Mouse (Mus musculus) heart, embryonic 15.5 days (tissue): ENCODE results near the gene Olfr391-ps. TPM values are rescaled to one million over a fixed set of nuclear protein-coding genes. Genes with fewer than 3 reads are reported as not detected.

Experiments
- ATAC-seq: fragments of 200-750 bp; cut with Nextera tagmentation; replicated peaks from 2 replicates; pipeline ENCODE4 v1.8.0; 2017; ENCODE audit warnings: low read depth, moderate TSS enrichment; ENCODE audit not compliant: insufficient number of reproducible peaks, insufficient read depth, low FRiP score
- H3K27ac ChIP-seq: fragments of 300-500 bp; sonication (generic); 2 replicates; pipeline ENCODE4 v1.5.1; 2015; ENCODE audit warnings: mild to moderate bottlenecking, inconsistent platforms
- H3K27me3 ChIP-seq: fragments of 300-500 bp; sonication (generic); 2 replicates; pipeline ENCODE4 v1.6.1; 2015; ENCODE audit warnings: inconsistent platforms
- H3K36me3 ChIP-seq: fragments of 300-500 bp; sonication (generic); 2 replicates; pipeline ENCODE4 v1.6.1; 2015; ENCODE audit warnings: mild to moderate bottlenecking, inconsistent platforms
- H3K4me1 ChIP-seq: fragments of 300-500 bp; sonication (generic); replicated peaks from 2 replicates; pipeline ENCODE4 v1.6.1; 2015; ENCODE audit warnings: inconsistent platforms
- H3K4me2 ChIP-seq: fragments of 300-500 bp; sonication (generic); 2 replicates; pipeline ENCODE4 v1.6.1; 2015; ENCODE audit warnings: inconsistent platforms, mild to moderate bottlenecking, moderate library complexity
- H3K4me3 ChIP-seq: fragments of 300-500 bp; sonication (generic); 2 replicates; pipeline ENCODE4 v1.5.1; 2015; ENCODE audit warnings: mild to moderate bottlenecking, inconsistent platforms
- H3K9ac ChIP-seq: fragments of 300-500 bp; sonication (generic); 2 replicates; pipeline ENCODE4 v1.6.1; 2015; ENCODE audit warnings: mild to moderate bottlenecking, inconsistent platforms
- H3K9me3 ChIP-seq: fragments of 300-500 bp; sonication (generic); replicated peaks from 2 replicates; pipeline ENCODE4 v1.6.1; 2016; ENCODE audit warnings: inconsistent platforms
- WGBS: fragments of 180-500 bp; shearing (Covaris S2); methylation state at CpG from one replicate; pipeline ENCODE4 v1.1.7; 2015; ENCODE audit warnings: mixed read lengths; 5-methylcytosine and 5-hydroxymethylcytosine counted together
- polyA plus RNA-seq: library from polyadenylated mRNA; unstranded; fragments of >200 nt; fragmentation: Nextera tagmentation; extraction: Ambion mirVana; gene quantifications from 2 replicates; pipeline ENCODE4 v1.2.1, GENCODE M21; 2015

The Olfr391-ps gene
- not detected in 2 replicates for polyA plus RNA-seq

DNA sequence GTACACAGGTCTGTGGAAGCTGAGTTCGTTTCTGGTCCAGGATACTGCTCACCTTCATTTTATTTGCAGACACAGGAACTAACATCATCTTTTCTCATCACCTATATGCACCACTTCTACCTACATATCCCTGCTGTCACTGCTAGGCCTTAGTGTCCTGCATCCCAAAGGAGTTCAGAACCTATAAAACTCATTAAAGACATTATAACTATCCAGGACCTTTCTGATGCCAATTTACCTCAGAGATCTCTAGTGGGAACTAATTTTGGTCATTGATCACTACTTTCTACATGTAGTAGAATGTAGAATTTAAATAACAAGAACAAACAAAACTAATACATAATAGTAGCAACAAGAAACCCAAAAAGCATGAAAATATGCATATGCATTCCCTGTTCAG is at the start of gene Olfr391-ps:
Gene Olfr391-ps (minus strand): TSS at position 101 of the 400 bp plus-strand sequence.
- Histone ChIP-seq H3K27ac (no peak within 1 kb of the TSS), H3K9me3 (no peaks in the 10 kb centered on the region), H3K4me3 (no peak within 1 kb of the TSS), H3K36me3 (no peaks in the 10 kb centered on the region), H3K9ac (no peak within 1 kb of the TSS), H3K4me2 (no peak within 1 kb of the TSS), H3K4me1 (no peaks in the 10 kb centered on the region), H3K27me3 (no peaks in the 10 kb centered on the region)
- 41% methylated on average over 1 of the region's 1 CpGs for WGBS
- ATAC-seq: no peak

- Histone ChIP-seq H3K4me3 (no peak within 1 kb of the TSS), H3K9ac (no peak within 1 kb of the TSS), H3K4me1 (no peaks in the 10 kb centered on the region), H3K27me3 (no peaks in the 10 kb centered on the region), H3K4me2 (no peak within 1 kb of the TSS), H3K36me3 (no peaks in the 10 kb centered on the region), H3K27ac (no peak within 1 kb of the TSS), H3K9me3 (no peaks in the 10 kb centered on the region)
- no peak for ATAC-seq
These were observed 48.5 kb upstream of the Olfr391-ps start, which contains the start of gene Olfr393 for GRCm38 (mm10) chr11:73851354-73851753. Gene Olfr393, minus strand, starts transcription at chr11:73851454.

DNA sequence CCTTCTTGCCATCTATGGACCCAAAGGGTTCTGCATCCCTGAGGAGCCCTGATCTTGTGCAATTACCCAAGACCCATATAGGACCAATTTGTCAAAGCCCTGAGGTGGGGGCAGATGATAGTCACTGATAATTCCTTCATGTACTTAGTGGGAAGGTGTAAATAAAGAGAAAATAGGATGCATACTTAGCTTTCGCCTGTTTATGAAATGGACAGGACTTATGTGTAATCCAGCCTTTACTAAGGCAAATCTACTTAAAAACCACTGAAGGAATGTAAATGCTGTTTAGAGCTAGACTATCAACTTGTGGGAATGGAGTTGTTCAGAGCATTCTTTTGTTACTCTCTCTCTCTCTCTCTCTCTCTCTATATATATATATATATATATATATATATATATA is 14.1 kb upstream of the Olfr391-ps start, which contains the start of gene Olfr392:
Gene Olfr392 (minus strand): TSS at position 101 of the 400 bp plus-strand sequence.
- ATAC-seq: no peak
- Histone ChIP-seq H3K4me2 (no peak within 1 kb of the TSS), H3K9ac (no peak within 1 kb of the TSS), H3K36me3 (no peaks in the 10 kb centered on the region), H3K4me3 (no peak within 1 kb of the TSS), H3K27me3 (no peaks in the 10 kb centered on the region), H3K4me1 (no peaks in the 10 kb centered on the region), H3K9me3 (no peaks in the 10 kb centered on the region), H3K27ac (no peak within 1 kb of the TSS)
- WGBS: 84% methylated on average over 1 of the region's 1 CpGs

- no peak for ATAC-seq
- 59% methylated on average over 1 of the region's 1 CpGs for WGBS
- Histone ChIP-seq H3K9ac (no peak within 1 kb of the TSS), H3K4me1 (no peaks in the 10 kb centered on the region), H3K4me3 (no peak within 1 kb of the TSS), H3K27me3 (no peaks in the 10 kb centered on the region), H3K36me3 (no peaks in the 10 kb centered on the region), H3K27ac (no peak within 1 kb of the TSS), H3K4me2 (no peak within 1 kb of the TSS), H3K9me3 (no peaks in the 10 kb centered on the region; the same call in 1 of the 2 replicates)
These were observed 20.2 kb downstream of the Olfr391-ps start, which contains the start of gene Olfr390 for GRCm38 (mm10) chr11:73782664-73783063. Gene Olfr390, plus strand, starts transcription at chr11:73782964.

- H3K27me3 ChIP-seq: no peaks in the 10 kb centered on the region
- WGBS: 79% methylated on average over 1 of the region's 1 CpGs
These were observed 22.2 kb downstream of the Olfr391-ps start, which contains the start of gene Olfr389 for GRCm38 (mm10) chr11:73780613-73781012. Gene Olfr389, minus strand, starts transcription at chr11:73780713.

GRCm38 (mm10) chr11:73759115-73759514 is 43.7 kb downstream of the Olfr391-ps start:
- no peaks in the 10 kb centered on the region for H3K27me3 ChIP-seq
- no peaks in the 10 kb centered on the region for H3K36me3 ChIP-seq
- H3K4me2 ChIP-seq: no peak overlapping the region
- no peak overlapping the region for H3K4me3 ChIP-seq
- H3K4me1 ChIP-seq: no peaks in the 10 kb centered on the region
- H3K27ac ChIP-seq: no peak overlapping the region
- no peak overlapping the region for H3K9ac ChIP-seq
- no peak for ATAC-seq
- H3K9me3 ChIP-seq: no peaks in the 10 kb centered on the region

More at GRCm38 (mm10) chr11:73780613-73781012, 22.2 kb downstream of the Olfr391-ps start, which contains the start of gene Olfr389:
- Histone ChIP-seq H3K27ac (no peak within 1 kb of the TSS), H3K4me1 (no peaks in the 10 kb centered on the region), H3K9me3 (no peaks in the 10 kb centered on the region; the same call in 1 of the 2 replicates), H3K4me2 (no peak within 1 kb of the TSS), H3K36me3 (no peaks in the 10 kb centered on the region), H3K4me3 (no peak within 1 kb of the TSS), H3K9ac (no peak within 1 kb of the TSS)
- ATAC-seq: no peak

Other genes with a start within 250 kb of the Olfr391-ps start
- gene Olfr385, start 210.0 kb downstream of the Olfr391-ps start, polyA plus RNA-seq: not detected in 2 replicates
- gene Olfr384, start 204.5 kb downstream of the Olfr391-ps start, polyA plus RNA-seq: not detected in 2 replicates
- not detected in 2 replicates for gene Zfp735, start 114.3 kb downstream of the Olfr391-ps start, polyA plus RNA-seq
- gene Olfr389, start 22.3 kb downstream of the Olfr391-ps start, polyA plus RNA-seq: not detected in 2 replicates
- not detected in 2 replicates for gene Olfr390, start 20.1 kb downstream of the Olfr391-ps start, polyA plus RNA-seq
- not detected in 2 replicates for gene Olfr392, start 14.0 kb upstream of the Olfr391-ps start, polyA plus RNA-seq
- gene Olfr393, start 48.4 kb upstream of the Olfr391-ps start, polyA plus RNA-seq: not detected in 2 replicates
- not detected in 2 replicates for gene Olfr394, start 87.7 kb upstream of the Olfr391-ps start, polyA plus RNA-seq
- not detected in 2 replicates for gene Olfr395, start 106.2 kb upstream of the Olfr391-ps start, polyA plus RNA-seq
- not detected in 2 replicates for gene Olfr23, start 133.6 kb upstream of the Olfr391-ps start, polyA plus RNA-seq
- gene Olfr397, start 157.8 kb upstream of the Olfr391-ps start, polyA plus RNA-seq: not detected in 2 replicates
- not detected in 2 replicates for gene Olfr398, start 187.4 kb upstream of the Olfr391-ps start, polyA plus RNA-seq